Comparison of ENCODE assay signal across 8 mouse cellular contexts in genomic region chr11:60416963-60417716, GRCm38 (mm10). TPM values are rescaled to one million over a fixed set of nuclear protein-coding genes. Genes with fewer than 3 reads are reported as not detected.
DNase-seq lines count a peak whose midpoint lies in the region; ATAC-seq and TF ChIP-seq lines count a peak whose summit lies in the region.

Gene Gid4, plus strand, starts transcription at chr11:60417145.

- WGBS in kidney, embryonic 14.5 days: under 1% methylated on average over 73 of the region's 81 CpGs
- WGBS in limb, embryonic 15.5 days: under 1% methylated on average over 73 of the region's 81 CpGs

- H3K36me3 ChIP-seq in kidney, embryonic 14.5 days (ENCODE audit: control insufficient read depth, insufficient read depth, low read length): no peaks in the 10 kb centered on the region
- H3K36me3 ChIP-seq in limb, embryonic 15.5 days: no peaks in the 10 kb centered on the region

- peak within 1 kb of the TSS; percentile 52 for H3K27ac ChIP-seq in bone marrow macrophage, adult 2 months (ENCODE audit: insufficient read depth, low read depth, low read length)
- H3K27ac ChIP-seq in embryonic fibroblast, embryonic 13.5 days (ENCODE audit: insufficient read depth, low read length): peak within 1 kb of the TSS; percentile 22
- H3K27ac ChIP-seq in kidney, embryonic 14.5 days (ENCODE audit: low read depth, low read length): peak within 1 kb of the TSS; percentile 85
- peak within 1 kb of the TSS; percentile 90 for H3K27ac ChIP-seq in limb, embryonic 15.5 days

- H3K9me3 ChIP-seq in kidney, embryonic 14.5 days (ENCODE audit: control insufficient read depth, low read length): no peaks in the 10 kb centered on the region
- no peaks in the 10 kb centered on the region for H3K9me3 ChIP-seq in limb, embryonic 15.5 days

- peak within 1 kb of the TSS; percentile 95 for H3K9ac ChIP-seq in kidney, embryonic 14.5 days (ENCODE audit: low read depth, low read length)
- H3K9ac ChIP-seq in limb, embryonic 15.5 days: peak within 1 kb of the TSS; percentile 84

- no peak for TF ChIP-seq POLR2A in bone marrow macrophage, adult 2 months (IDR thresholded peaks at IDR 0.05; ENCODE audit: borderline replicate concordance, low read depth, low read length)
- peak; percentile 61 for TF ChIP-seq POLR2A in embryonic fibroblast, embryonic 13.5 days (IDR thresholded peaks at IDR 0.05; ENCODE audit: low read depth, low read length)

- H3K4me1 ChIP-seq in bone marrow macrophage, adult 2 months (ENCODE audit: control insufficient read depth, insufficient read depth, low read length): peaks cover 20% of the 10 kb centered on the region
- H3K4me1 ChIP-seq in embryonic fibroblast, embryonic 13.5 days (ENCODE audit: control insufficient read depth, insufficient read depth, low read length): peaks cover 5% of the 10 kb centered on the region; the same call in 1 of the 2 replicates
- peaks cover 19% of the 10 kb centered on the region for H3K4me1 ChIP-seq in kidney, embryonic 14.5 days (ENCODE audit: control insufficient read depth, insufficient read depth, low read length)
- H3K4me1 ChIP-seq in limb, embryonic 15.5 days: peaks cover 26% of the 10 kb centered on the region

- TF ChIP-seq CTCF in bone marrow macrophage, adult 2 months (IDR thresholded peaks at IDR 0.05; ENCODE audit: low read depth, low read length): no peak
- TF ChIP-seq CTCF in embryonic fibroblast, embryonic 13.5 days (IDR thresholded peaks at IDR 0.05; ENCODE audit: borderline replicate concordance, insufficient read depth, low read length): no peak

- no peaks in the 10 kb centered on the region for H3K27me3 ChIP-seq in kidney, embryonic 14.5 days (ENCODE audit: control insufficient read depth, insufficient read depth, low read length)
- no peaks in the 10 kb centered on the region for H3K27me3 ChIP-seq in limb, embryonic 15.5 days

- DNase-seq in A20 (ENCODE audit: low read depth, low spot score): peak; percentile 100
- DNase-seq in heart, adult 9 months (ENCODE audit: low spot score in 2 of 2): peak; percentile 93 to 98
- DNase-seq in monocyte, adult 2 months (ENCODE audit: low read depth in 1 of 2, low spot score in 2 of 2): peak; percentile 98
- peak; percentile 98 to 99 for DNase-seq in spleen, postnatal 36 days (ENCODE audit: low spot score in 2 of 2)

- peak within 1 kb of the TSS; percentile 95 for H3K4me2 ChIP-seq in kidney, embryonic 14.5 days (replicated peaks; ENCODE audit: low read depth, low read length)
- peak within 1 kb of the TSS; percentile 66 for H3K4me2 ChIP-seq in limb, embryonic 15.5 days

- peak; percentile 97 for ATAC-seq in kidney, embryonic 14.5 days (ENCODE audit: low FRiP score, low TSS enrichment)
- ATAC-seq in limb, embryonic 15.5 days (ENCODE audit: insufficient number of reproducible peaks, low FRiP score, low TSS enrichment, low read depth): peak; percentile 98

- H3K4me3 ChIP-seq in bone marrow macrophage, adult 2 months (ENCODE audit: insufficient read depth, low read length): peak within 1 kb of the TSS; percentile 81
- peak within 1 kb of the TSS; percentile 71 for H3K4me3 ChIP-seq in embryonic fibroblast, embryonic 13.5 days (ENCODE audit: insufficient read depth, low read length)
- H3K4me3 ChIP-seq in kidney, embryonic 14.5 days (ENCODE audit: low read length): peak within 1 kb of the TSS; percentile 95
- peak within 1 kb of the TSS; percentile 85 for H3K4me3 ChIP-seq in limb, embryonic 15.5 days

RNA-seq across cellular contexts. Expression of gene Gid4, which starts in this region (rescaled TPM):
- 13.6 and 13.9 TPM in 2 replicates for polyA plus RNA-seq in bone marrow macrophage, adult 2 months (2012; ENCODE audit: insufficient read depth, insufficient read length, missing spikeins)
- polyA plus RNA-seq in embryonic fibroblast, embryonic 13.5 days (2011; ENCODE audit: insufficient read length, low read depth, missing spikeins): 16.2 and 18.0 TPM in 2 replicates
- polyA plus RNA-seq in kidney, embryonic 14.5 days (2014; fragmentation: Nextera tagmentation; extraction: Ambion mirVana): 20.0 and 33.4 TPM in 2 replicates
- polyA plus RNA-seq in limb, embryonic 15.5 days (2015; fragmentation: Nextera tagmentation; extraction: Ambion mirVana): 26.3 and 29.9 TPM in 2 replicates

Comparison
In these comparisons a context has a peak if more than half of its experiments do, and no peak if none do; other contexts are left out.
1. Peak in every context shown above with its lines: DNase-seq, ATAC-seq, H3K4me3 ChIP-seq and H3K27ac ChIP-seq.
2. H3K27ac ChIP-seq: peak in every context shown above with its lines; median percentile 90 in limb, embryonic 15.5 days; 85 in kidney, embryonic 14.5 days; 52 in bone marrow macrophage, adult 2 months; 22 in embryonic fibroblast, embryonic 13.5 days.